Mouse (Mus musculus) adrenal gland, postnatal 14 days (tissue): ENCODE results near the gene Syngap1. TPM values are rescaled to one million over a fixed set of nuclear protein-coding genes. Genes with fewer than 3 reads are reported as not detected.
"Not testable (repeated sequence)": the region's sequence is repeated elsewhere in the genome, so short reads cannot be mapped to it uniquely, and the experiment has no call there.

Experiments
- DNase-seq: peaks from one replicate; pipeline ENCODE4 v3.0.0; 2021; ENCODE audit warnings: mixed read lengths
- total RNA-seq: library from RNA; stranded (reverse); gene quantifications from 2 replicates; pipeline ENCODE4 v1.2.3, GENCODE M21; 2021

The Syngap1 gene
- total RNA-seq, 1 experiment from 2014 or later = 16.0 TPM

DNA sequence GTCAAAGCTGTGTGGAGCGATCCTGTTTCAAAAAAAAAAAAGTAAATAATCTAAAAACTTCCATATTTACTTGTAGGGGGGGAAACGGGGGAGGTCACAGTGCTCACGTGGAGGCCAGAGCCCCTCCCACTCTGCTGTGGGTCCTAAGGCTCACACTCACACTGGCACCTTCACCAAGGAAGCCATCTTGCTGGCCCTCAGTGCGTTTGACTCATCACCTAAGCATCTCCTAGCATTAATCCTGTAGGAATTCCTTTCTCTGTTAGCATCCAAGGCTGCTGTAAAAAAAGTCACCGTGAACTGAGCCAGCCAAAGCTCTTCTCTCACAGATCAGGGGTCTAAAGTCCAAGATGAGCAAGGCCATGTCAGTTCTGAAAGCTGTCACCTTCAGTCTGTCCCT lies 15.3 kb downstream of the Syngap1 start:
- peak; percentile 56 for DNase-seq

- DNase-seq = no peak
Measured at GRCm38 (mm10) chr17:26956895-26957294, 15.8 kb downstream of the Syngap1 start.

DNA sequence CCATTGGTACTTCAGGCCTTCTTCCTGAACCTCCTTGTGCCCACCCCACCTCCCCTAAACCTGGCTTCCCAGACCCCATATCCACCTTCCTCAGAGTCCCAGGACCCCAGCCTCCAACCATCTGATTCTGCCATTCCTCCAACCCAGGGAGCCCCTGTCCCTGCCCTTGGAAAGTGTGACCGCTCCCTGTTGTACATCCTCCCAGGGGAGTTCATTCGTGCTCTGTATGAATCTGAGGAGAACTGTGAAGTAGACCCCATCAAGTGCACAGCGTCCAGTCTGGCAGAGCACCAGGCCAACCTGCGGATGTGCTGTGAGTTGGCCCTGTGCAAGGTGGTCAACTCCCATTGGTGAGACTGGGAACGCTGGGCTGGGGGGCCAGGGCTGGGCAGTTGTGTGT lies 16.8 kb downstream of the Syngap1 start:
- DNase-seq = no peak

DNA sequence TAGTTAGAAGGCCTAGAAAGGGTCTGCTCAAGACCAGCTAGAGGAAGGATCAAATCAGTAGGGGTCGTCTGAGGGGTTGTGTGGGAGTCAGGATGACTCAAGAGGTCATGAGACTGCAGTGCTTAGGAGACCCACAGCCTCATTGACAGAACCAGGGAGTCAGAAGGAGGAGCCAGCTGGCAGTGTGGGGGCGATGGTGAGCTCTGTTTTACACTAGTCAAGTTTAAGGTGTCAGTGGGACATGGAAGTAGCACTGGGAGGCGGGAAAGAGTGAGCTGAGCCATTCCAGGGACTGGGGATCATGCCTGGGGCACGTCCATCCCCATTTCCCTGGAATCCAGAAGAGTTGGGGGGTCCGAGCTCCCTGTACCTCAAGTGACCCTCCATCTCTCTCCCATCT lies 17.8 kb downstream of the Syngap1 start:
- no peak for DNase-seq

GRCm38 (mm10) chr17:26959815-26960214 lies 18.8 kb downstream of the Syngap1 start:
- DNase-seq = no peak

- no peak for DNase-seq
Measured at GRCm38 (mm10) chr17:26961572-26962240, 20.7 kb downstream of the Syngap1 start.

DNA sequence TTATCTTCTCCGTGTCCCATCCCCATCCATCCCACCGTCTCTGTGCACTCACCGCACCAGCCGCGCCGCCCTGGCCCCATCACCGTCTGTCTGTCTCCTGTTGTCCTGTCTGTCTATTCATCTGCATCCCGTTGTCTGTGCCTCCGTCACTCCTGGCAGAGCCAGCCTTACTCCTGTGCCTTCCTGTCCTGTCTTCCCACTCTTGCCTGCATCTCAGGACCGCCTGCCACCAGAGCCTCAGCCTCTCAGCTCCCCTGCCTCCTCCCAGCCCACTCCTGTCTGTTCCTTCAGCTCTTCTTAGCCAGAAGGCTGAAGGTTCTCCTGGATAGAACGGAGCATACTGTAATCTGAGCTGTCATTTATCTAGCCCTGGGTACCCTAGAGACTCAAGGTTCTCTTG lies 25.9 kb downstream of the Syngap1 start:
- DNase-seq = no peak

DNA sequence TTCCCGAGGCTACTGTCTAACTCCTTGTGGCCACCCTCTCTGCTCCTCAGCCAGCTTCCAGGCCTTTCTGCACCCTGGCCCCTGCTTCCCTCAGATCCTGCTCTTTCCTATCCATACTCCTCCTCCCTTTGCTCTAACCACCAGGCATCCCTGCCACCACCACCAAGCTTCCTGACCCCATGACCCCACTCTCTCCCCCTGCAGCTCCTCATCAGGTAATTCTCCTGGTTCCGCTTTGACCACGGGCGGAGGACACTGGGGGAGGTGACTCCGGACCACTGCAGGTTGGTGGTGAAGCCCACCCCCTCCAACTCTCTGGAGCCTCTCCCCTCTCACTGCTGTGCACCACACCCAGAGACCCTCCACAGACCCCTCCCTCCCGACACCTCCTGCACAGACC lies 26.4 kb downstream of the Syngap1 start:
- DNase-seq = no peak

- no peak for DNase-seq
Measured at GRCm38 (mm10) chr17:26968200-26968611, 27.2 kb downstream of the Syngap1 start.

DNA sequence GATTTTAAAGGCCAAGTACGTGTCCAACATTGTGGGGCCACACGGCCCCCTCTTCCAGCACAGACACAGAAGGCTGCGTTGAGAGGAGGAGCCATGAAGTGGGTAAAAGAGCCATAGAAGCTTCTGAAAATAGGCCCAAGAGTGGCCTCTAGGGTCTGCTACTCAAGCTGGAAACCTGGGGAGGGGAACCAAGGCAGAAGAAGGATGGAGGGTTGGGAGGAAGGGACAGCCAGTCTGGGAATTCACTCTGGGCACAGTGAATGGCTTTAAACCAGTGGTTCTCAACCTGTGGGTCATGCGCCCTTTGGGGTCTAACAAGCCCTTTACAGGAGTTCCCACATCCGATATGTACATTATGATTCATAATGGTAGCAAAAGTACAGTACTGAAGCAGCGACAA lies 28.2 kb downstream of the Syngap1 start:
- no peak for DNase-seq

GRCm38 (mm10) chr17:26970221-26970620 lies 29.2 kb downstream of the Syngap1 start:
- DNase-seq = no peak

- DNase-seq = no peak
Measured at GRCm38 (mm10) chr17:26971247-26971905, 30.3 kb downstream of the Syngap1 start.

GRCm38 (mm10) chr17:26972107-26972506 lies 31.1 kb downstream of the Syngap1 start:
- no peak for DNase-seq

DNA sequence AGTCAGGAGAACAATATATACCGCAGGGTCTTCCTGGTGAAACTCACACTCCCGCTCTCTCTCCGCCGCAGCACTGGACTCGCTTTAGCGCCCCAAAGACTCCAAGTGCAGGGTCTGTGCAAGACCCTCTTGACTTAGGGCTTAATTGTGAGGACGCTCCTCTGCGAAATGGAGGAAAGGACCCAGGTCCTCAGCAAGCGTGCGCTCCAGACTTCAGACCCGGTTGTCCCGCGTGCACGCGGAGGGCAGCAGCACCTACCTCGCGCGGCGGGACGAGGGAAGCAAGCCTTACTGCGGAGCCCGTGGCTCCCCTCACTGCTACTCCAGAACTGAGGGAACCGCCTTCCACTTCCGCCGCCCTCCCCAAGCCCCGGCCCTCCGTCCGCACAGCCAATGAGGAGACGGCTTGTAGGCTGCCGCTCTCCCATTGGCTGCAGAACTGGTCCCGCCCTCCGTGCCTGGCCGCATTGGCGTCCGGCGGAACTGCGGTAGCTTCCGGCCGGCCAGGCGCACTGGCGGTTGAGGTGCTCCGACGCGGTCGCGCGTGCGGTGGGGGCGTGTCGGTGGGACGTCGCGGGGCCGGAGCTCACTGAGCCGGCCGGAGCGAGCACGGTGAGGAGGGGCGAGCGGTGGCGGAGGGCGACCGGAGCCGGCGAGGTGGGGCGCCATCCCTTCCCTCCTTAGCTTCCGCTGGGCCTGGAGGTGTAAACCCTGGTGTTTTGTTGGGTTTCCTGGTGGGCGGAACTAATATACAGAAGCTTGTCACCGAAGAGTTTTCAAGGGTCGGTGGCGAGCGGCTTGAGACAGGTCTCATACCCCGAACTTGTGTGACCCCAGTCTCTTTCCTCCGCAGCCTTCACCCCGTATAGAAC lies 31.9 kb downstream of the Syngap1 start, which contains the start of gene Zbtb9:
TSS of gene Zbtb9 (plus strand) at position 465 of the 872 bp plus-strand sequence.
- peak; percentile 99 for DNase-seq

- DNase-seq = no peak
Measured at GRCm38 (mm10) chr17:26974547-26974946, 33.5 kb downstream of the Syngap1 start.

DNA sequence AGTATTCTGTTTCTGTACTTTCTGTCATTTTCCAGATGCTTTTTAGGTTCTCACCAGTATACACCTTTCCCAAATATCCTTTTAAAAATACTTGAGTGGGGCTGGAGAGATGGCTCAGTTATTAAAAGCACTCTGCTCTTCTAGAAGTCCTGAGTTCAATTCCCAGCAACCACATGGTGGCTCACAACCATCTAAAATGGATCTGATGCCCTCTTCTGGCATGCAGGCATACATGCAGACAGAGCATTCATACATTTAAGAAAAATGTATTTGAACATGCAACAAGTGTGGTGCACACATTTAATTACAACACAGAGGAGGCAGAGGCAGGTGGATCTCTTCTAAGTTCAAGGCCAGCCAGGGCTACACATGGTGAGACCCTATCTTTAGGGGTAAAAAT lies 34.4 kb downstream of the Syngap1 start:
- no peak for DNase-seq

- DNase-seq = not testable (repeated sequence)
Measured at GRCm38 (mm10) chr17:26977354-26977753, 36.3 kb downstream of the Syngap1 start.

DNA sequence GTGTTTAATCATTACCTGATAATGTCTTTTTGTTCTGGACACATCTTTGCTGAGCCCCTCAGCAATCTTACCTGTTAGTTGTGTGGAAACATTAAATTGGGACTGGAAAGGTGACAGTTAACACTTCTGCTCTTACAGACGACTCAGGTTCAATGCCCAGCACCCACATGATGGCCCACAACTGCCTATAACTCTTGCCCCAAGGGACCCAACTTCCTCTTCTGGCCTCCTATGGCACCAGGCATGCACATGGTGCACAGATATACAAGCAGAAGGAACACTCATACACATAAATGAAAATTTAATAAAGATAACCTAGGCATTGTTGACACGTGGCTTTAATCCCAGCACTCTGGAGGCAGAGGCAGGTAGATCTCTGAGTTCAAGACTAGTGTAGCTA lies 38.4 kb downstream of the Syngap1 start:
- DNase-seq = no peak

- no peak for DNase-seq
Measured at GRCm38 (mm10) chr17:26981050-26981449, 40.0 kb downstream of the Syngap1 start.

GRCm38 (mm10) chr17:26983382-26983781 lies 42.3 kb downstream of the Syngap1 start:
- DNase-seq = no peak

DNA sequence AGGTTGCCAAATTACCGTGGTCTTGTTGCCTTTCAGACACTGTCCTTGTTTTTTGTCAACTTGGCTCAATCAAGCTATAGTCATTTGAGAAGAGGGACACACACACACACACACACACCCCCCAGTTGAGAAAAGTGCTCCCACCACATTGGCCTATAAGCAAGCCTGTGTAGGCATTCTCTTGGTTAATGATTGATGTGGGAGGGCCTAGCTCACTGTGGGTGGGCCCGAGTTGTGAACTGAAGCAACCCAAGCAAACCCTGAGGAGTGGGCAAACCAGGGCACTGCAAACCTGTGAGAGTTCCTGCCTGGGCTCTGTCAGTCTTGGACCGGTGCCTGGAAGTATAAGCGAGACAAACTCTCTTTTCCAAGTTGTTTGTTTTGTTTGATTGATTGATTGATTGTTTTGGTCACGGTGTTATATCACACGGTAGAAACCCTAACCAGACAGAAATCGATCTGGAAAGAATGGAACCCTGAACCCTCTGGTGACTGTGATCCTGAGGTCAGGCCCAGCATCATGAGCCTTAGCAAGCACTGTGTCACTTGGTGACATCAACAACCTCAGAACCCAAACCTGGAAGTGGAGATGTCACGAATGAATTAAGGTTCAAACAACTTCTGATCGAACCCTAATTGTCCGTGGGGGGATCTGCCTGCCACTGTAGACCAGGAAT lies 44.6 kb downstream of the Syngap1 start:
- no peak for DNase-seq

- no peak for DNase-seq
Measured at GRCm38 (mm10) chr17:26990521-26990920, 49.5 kb downstream of the Syngap1 start.
